Mouse (Mus musculus) liver, embryonic 11.5 days (tissue): ENCODE results near the gene Csrnp2. TPM values are rescaled to one million over a fixed set of nuclear protein-coding genes. Genes with fewer than 3 reads are reported as not detected.
"Not testable (repeated sequence)": the region's sequence is repeated elsewhere in the genome, so short reads cannot be mapped to it uniquely, and the experiment has no call there.

Source experiments
- ATAC-seq: fragments of 200-750 bp; cut with Nextera tagmentation; replicated peaks from 2 replicates; pipeline ENCODE4 v1.8.0; 2017; ENCODE audit warnings: moderate number of reproducible peaks, mild to moderate bottlenecking, moderate TSS enrichment, moderate library complexity; ENCODE audit not compliant: low FRiP score
- DNase-seq: peaks from one replicate; pipeline ENCODE4 v3.0.0-alpha.2; 2017; ENCODE audit warnings: low spot score
- H3K27ac ChIP-seq: fragments of 300-500 bp; sonication (generic); 2 replicates; pipeline ENCODE4 v1.5.1; 2014; ENCODE audit warnings: mild to moderate bottlenecking, low read depth, low read length, control low read depth
- H3K27me3 ChIP-seq: fragments of 300-500 bp; sonication (generic); replicated peaks from 2 replicates; pipeline ENCODE4 v1.6.1; 2014; ENCODE audit warnings: low read length, mixed read lengths; ENCODE audit not compliant: control insufficient read depth, insufficient read depth
- H3K36me3 ChIP-seq: fragments of 300-500 bp; sonication (generic); 2 replicates; pipeline ENCODE4 v1.6.1; 2014; ENCODE audit warnings: mild to moderate bottlenecking, low read length, moderate library complexity, mixed read lengths; ENCODE audit not compliant: control insufficient read depth, insufficient read depth
- H3K4me1 ChIP-seq: fragments of 300-500 bp; sonication (generic); replicated peaks from 2 replicates; pipeline ENCODE4 v1.6.1; 2014; ENCODE audit warnings: low read length, mixed read lengths; ENCODE audit not compliant: control insufficient read depth, insufficient read depth
- H3K4me2 ChIP-seq: fragments of 300-500 bp; sonication (generic); 2 replicates; pipeline ENCODE4 v1.6.1; 2014; ENCODE audit warnings: mild to moderate bottlenecking, control low read depth, moderate library complexity
- H3K4me3 ChIP-seq: fragments of 300-500 bp; sonication (generic); 2 replicates; pipeline ENCODE4 v1.5.1; 2014; ENCODE audit warnings: low read depth, low read length, control low read depth
- H3K9ac ChIP-seq: fragments of 300-500 bp; sonication (generic); 2 replicates; pipeline ENCODE4 v1.6.1; 2014; ENCODE audit warnings: low read depth, low read length, control low read depth
- H3K9me3 ChIP-seq: fragments of 300-500 bp; sonication (generic); 2 replicates; pipeline ENCODE4 v1.6.1; 2016; ENCODE audit warnings: low read length, inconsistent platforms, mixed read lengths; ENCODE audit not compliant: control insufficient read depth
- WGBS: fragments of 180-500 bp; shearing (Covaris S2); extraction: QIAGEN DNeasy Blood & Tissue Kit; methylation state at CpG from one replicate; pipeline ENCODE4 v1.1.7; 2014; 5-methylcytosine and 5-hydroxymethylcytosine counted together
- polyA plus RNA-seq: library from polyadenylated mRNA; unstranded; fragments of >200 nt; fragmentation: Nextera tagmentation; extraction: Ambion mirVana; gene quantifications from 2 replicates; pipeline ENCODE4 v1.2.1, GENCODE M21; 2014

The Csrnp2 gene
- polyA plus RNA-seq, 1 experiment from 2014 or later: 7.5 TPM

GRCm38 (mm10) chr15:100488297-100488696 lies 7.0 kb downstream of the Csrnp2 start:
- not testable (repeated sequence) for H3K27ac ChIP-seq, H3K9ac ChIP-seq, ATAC-seq, H3K4me2 ChIP-seq, DNase-seq, H3K4me3 ChIP-seq, H3K27me3 ChIP-seq, H3K9me3 ChIP-seq, H3K36me3 ChIP-seq, H3K4me1 ChIP-seq
- 89% methylated on average over 1 of the region's 1 CpGs for WGBS

GRCm38 (mm10) chr15:100487050-100487449 lies 8.2 kb downstream of the Csrnp2 start:
- Histone ChIP-seq H3K27me3 (no peaks in the 10 kb centered on the region), H3K4me3 (no peak overlapping the region), H3K36me3 (peaks cover 8% of the 10 kb centered on the region; the same call in 1 of the 2 replicates), H3K9me3 (no peaks in the 10 kb centered on the region), H3K27ac (no peak overlapping the region), H3K9ac (no peak overlapping the region), H3K4me1 (peaks cover 4% of the 10 kb centered on the region; the same call in 1 of the 2 replicates), H3K4me2 (no peak overlapping the region)
- WGBS: 81% methylated on average over 2 of the region's 2 CpGs
- ATAC-seq: no peak
- DNase-seq: no peak

- H3K27me3 ChIP-seq: no peaks in the 10 kb centered on the region
- DNase-seq (no peak), ATAC-seq (no peak)
- no peak overlapping the region for H3K4me3 ChIP-seq
- no peak overlapping the region for H3K27ac ChIP-seq
- H3K36me3 ChIP-seq: peaks cover 10% of the 10 kb centered on the region; the same call in 1 of the 2 replicates
- 55% methylated on average over 7 of the region's 7 CpGs for WGBS
- H3K4me2 ChIP-seq: no peak overlapping the region
- no peak overlapping the region for H3K9ac ChIP-seq
- peaks cover 4% of the 10 kb centered on the region; the same call in 1 of the 2 replicates for H3K4me1 ChIP-seq
- H3K9me3 ChIP-seq: no peaks in the 10 kb centered on the region
These were observed 8.8 kb downstream of the Csrnp2 start for GRCm38 (mm10) chr15:100486450-100486849.

GRCm38 (mm10) chr15:100485576-100485975 lies 9.7 kb downstream of the Csrnp2 start:
- Histone ChIP-seq H3K4me2 (no peak overlapping the region), H3K36me3 (peaks cover 15% of the 10 kb centered on the region), H3K4me1 (peaks cover 4% of the 10 kb centered on the region; the same call in 1 of the 2 replicates), H3K27me3 (no peaks in the 10 kb centered on the region), H3K4me3 (no peak overlapping the region), H3K9ac (no peak overlapping the region), H3K9me3 (no peaks in the 10 kb centered on the region), H3K27ac (no peak overlapping the region)
- 77% methylated on average over 3 of the region's 3 CpGs for WGBS
- no peak for ATAC-seq
- no peak for DNase-seq

- H3K4me1 ChIP-seq: no peaks in the 10 kb centered on the region
- H3K9me3 ChIP-seq: no peaks in the 10 kb centered on the region
- H3K4me3 ChIP-seq: no peak overlapping the region
- H3K27ac ChIP-seq: no peak overlapping the region
- H3K4me2 ChIP-seq: no peak overlapping the region
- DNase-seq (no peak), ATAC-seq (no peak)
- no peaks in the 10 kb centered on the region for H3K27me3 ChIP-seq
- H3K36me3 ChIP-seq: peaks cover 47% of the 10 kb centered on the region
- no peak overlapping the region for H3K9ac ChIP-seq
- 81% methylated on average over 4 of the region's 4 CpGs for WGBS
These were observed 16.4 kb downstream of the Csrnp2 start for GRCm38 (mm10) chr15:100478925-100479324.

GRCm38 (mm10) chr15:100478351-100478750 lies 16.9 kb downstream of the Csrnp2 start:
- Histone ChIP-seq H3K4me1 (no peaks in the 10 kb centered on the region), H3K27ac (no peak overlapping the region), H3K4me3 (no peak overlapping the region), H3K27me3 (no peaks in the 10 kb centered on the region), H3K36me3 (peaks cover 43% of the 10 kb centered on the region), H3K9ac (no peak overlapping the region), H3K4me2 (no peak overlapping the region), H3K9me3 (no peaks in the 10 kb centered on the region)
- DNase-seq: no peak
- WGBS: 87% methylated on average over 10 of the region's 10 CpGs
- ATAC-seq: no peak

GRCm38 (mm10) chr15:100473926-100474503 lies 21.3 kb downstream of the Csrnp2 start:
- ATAC-seq (no peak), DNase-seq (no peak)
- H3K27ac ChIP-seq: no peak overlapping the region
- no peak overlapping the region for H3K4me3 ChIP-seq
- no peak overlapping the region for H3K9ac ChIP-seq
- peaks cover 43% of the 10 kb centered on the region for H3K36me3 ChIP-seq
- no peaks in the 10 kb centered on the region for H3K9me3 ChIP-seq
- H3K27me3 ChIP-seq: no peaks in the 10 kb centered on the region
- no peak overlapping the region for H3K4me2 ChIP-seq
- 69% methylated on average over 7 of the region's 7 CpGs for WGBS
- H3K4me1 ChIP-seq: peaks cover 9% of the 10 kb centered on the region

- DNase-seq (no peak), ATAC-seq (no peak)
- no peaks in the 10 kb centered on the region for H3K9me3 ChIP-seq
- H3K4me3 ChIP-seq: peak overlapping the region; percentile 80
- H3K27me3 ChIP-seq: no peaks in the 10 kb centered on the region
- WGBS: 51% methylated on average over 10 of the region's 10 CpGs
- peaks cover 16% of the 10 kb centered on the region; the same call in 1 of the 2 replicates for H3K36me3 ChIP-seq
- peak overlapping the region; percentile 90 for H3K4me2 ChIP-seq
- peaks cover 20% of the 10 kb centered on the region for H3K4me1 ChIP-seq
- H3K9ac ChIP-seq: peak overlapping the region; percentile 69; the same call in 1 of the 2 replicates
- H3K27ac ChIP-seq: no peak overlapping the region
These were observed 25.3 kb downstream of the Csrnp2 start for GRCm38 (mm10) chr15:100470037-100470436.

GRCm38 (mm10) chr15:100469189-100469545 lies 26.1 kb downstream of the Csrnp2 start:
- 0 out of 2 replicates have a peak, but pooled peaks have one; percentile 10 for ATAC-seq
- Histone ChIP-seq H3K4me3 (peak overlapping the region; percentile 80), H3K9me3 (no peaks in the 10 kb centered on the region), H3K9ac (peak overlapping the region; percentile 69), H3K4me2 (peak overlapping the region; percentile 90), H3K36me3 (peaks cover 16% of the 10 kb centered on the region; the same call in 1 of the 2 replicates), H3K27me3 (no peaks in the 10 kb centered on the region), H3K27ac (peak overlapping the region; percentile 80), H3K4me1 (peaks cover 20% of the 10 kb centered on the region)
- DNase-seq: no peak
- WGBS: under 1% methylated on average over 19 of the region's 19 CpGs
